ENCODE assay signal across 24 mouse cellular contexts in the genomic region with DNA sequence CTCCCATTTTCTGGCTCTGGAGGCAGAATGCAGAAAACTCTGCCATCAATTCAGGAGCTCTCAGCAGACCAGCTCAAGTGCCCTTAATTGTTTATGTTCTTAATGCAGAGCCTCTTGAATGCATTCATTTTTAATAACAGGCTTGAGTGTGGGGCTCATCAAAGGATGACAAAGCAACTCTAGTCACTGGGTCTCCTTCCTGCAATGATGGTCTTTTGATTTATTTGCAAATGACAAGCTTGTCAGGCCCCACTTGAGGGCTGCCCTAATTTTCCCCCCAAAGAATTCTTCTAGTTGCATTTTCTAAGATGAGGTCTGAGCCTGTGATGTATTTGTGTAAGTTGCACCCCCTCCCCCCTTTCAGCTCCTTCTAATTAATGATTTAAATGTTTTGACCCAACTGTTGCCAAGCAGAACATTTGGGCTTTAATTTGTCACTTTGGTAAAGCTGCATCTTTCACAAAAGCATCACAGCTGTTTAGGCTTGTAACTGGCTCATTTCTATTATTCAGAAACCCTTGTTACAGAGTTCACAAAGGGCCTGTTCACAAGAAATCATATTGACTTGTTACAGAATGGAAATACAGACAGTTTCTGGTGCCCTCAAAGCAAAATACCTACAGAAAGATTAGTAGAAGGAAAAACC. TPM values are rescaled to one million over a fixed set of nuclear protein-coding genes. Genes with fewer than 3 reads are reported as not detected.
A peak's percentile ranks its signal among the peaks of the same experiment; 100 is the strongest.
DNase-seq lines count a peak whose midpoint lies in the region; ATAC-seq and TF ChIP-seq lines count a peak whose summit lies in the region.
"Had no signal": no experiment of that assay in that cellular context is flagged by ENCODE, and none has a peak within 500 bp of the region (broad histone marks: within the 10 kb centered on the region; RNA-seq: fewer than 3 reads in every experiment).

No protein-coding gene starts in this region.

- no peaks in the 10 kb centered on the region for H3K27me3 ChIP-seq in lung, embryonic 14.5 days (ENCODE audit: insufficient read depth, low read length)
- no peaks in the 10 kb centered on the region for H3K27me3 ChIP-seq in forebrain, embryonic 11.5 days (ENCODE audit: control insufficient read depth, insufficient read depth, low read length)
- H3K27me3 ChIP-seq: Patski had no signal

- H3K4me2 ChIP-seq in lung, embryonic 14.5 days, result no peak overlapping the region
- no peak overlapping the region for H3K4me2 ChIP-seq in forebrain, embryonic 11.5 days (ENCODE audit: low read depth, low read length, severe bottlenecking)
- H3K4me2 ChIP-seq: heart, embryonic 13.5 days had no signal

- intact Hi-C loops in gastrocnemius, adult 2 months (cut with DNase I), result loop anchor here (5.0 kb wide), 1 partner anchor 35 kb away; no protein-coding TSS in a partner anchor

- H3K4me1 ChIP-seq in lung, embryonic 14.5 days (ENCODE audit: insufficient read depth), result 0 out of 2 replicates have a peak, but pooled peaks cover 2% of the 10 kb centered on the region
- peaks cover 9% of the 10 kb centered on the region; the same call in 1 of the 2 replicates for H3K4me1 ChIP-seq in forebrain, embryonic 11.5 days (replicated peaks; ENCODE audit: control insufficient read depth, insufficient read depth, low read length)
- H3K4me1 ChIP-seq: heart, embryonic 13.5 days had no signal

- ATAC-seq in lung, embryonic 14.5 days (ENCODE audit: insufficient read depth), result 0 out of 2 replicates have a peak, but pooled peaks have one; percentile 44
- peak; percentile 77 for ATAC-seq in forebrain, embryonic 11.5 days (replicated peaks; ENCODE audit: low FRiP score)
- ATAC-seq: CD4-positive, CD25-positive, alpha-beta regulatory T cell, adult 4 months; hindbrain, embryonic 16.5 days; liver, postnatal 0 days; Patski had no signal

- no peaks in the 10 kb centered on the region for H3K9me3 ChIP-seq in lung, embryonic 14.5 days (ENCODE audit: low read depth, low read length)
- no peaks in the 10 kb centered on the region for H3K9me3 ChIP-seq in forebrain, embryonic 11.5 days (ENCODE audit: control insufficient read depth, low read length)
- H3K9me3 ChIP-seq: heart, embryonic 13.5 days; limb, embryonic 10.5 days had no signal

- no peak for TF ChIP-seq CTCF in gastrocnemius, adult 2 months (IDR thresholded peaks at IDR 0.05)
- TF ChIP-seq CTCF in lung, embryonic 14.5 days (IDR thresholded peaks at IDR 0.05; ENCODE audit: low read depth), result no peak

- H3K4me3 ChIP-seq in gastrocnemius, adult 2 months, result no peak overlapping the region
- no peak overlapping the region for H3K4me3 ChIP-seq in lung, embryonic 14.5 days (ENCODE audit: low read depth, low read length)
- no peak overlapping the region for H3K4me3 ChIP-seq in forebrain, embryonic 11.5 days (ENCODE audit: low read depth, low read length)
- H3K4me3 ChIP-seq: heart, embryonic 13.5 days; limb, embryonic 10.5 days had no signal

- peaks cover 15% of the 10 kb centered on the region for H3K36me3 ChIP-seq in lung, embryonic 14.5 days (ENCODE audit: insufficient read depth)
- no peaks in the 10 kb centered on the region; the same call in 1 of the 2 replicates for H3K36me3 ChIP-seq in forebrain, embryonic 11.5 days (ENCODE audit: control insufficient read depth, insufficient read depth, low read length)

- no peak overlapping the region for H3K9ac ChIP-seq in lung, embryonic 14.5 days
- H3K9ac ChIP-seq in forebrain, embryonic 11.5 days (ENCODE audit: low read length), result no peak overlapping the region
- H3K9ac ChIP-seq: heart, embryonic 13.5 days; liver, postnatal 0 days had no signal

- H3K27ac ChIP-seq in gastrocnemius, adult 2 months, result 0 out of 2 replicates have a peak overlapping the region, but pooled peaks have one; percentile 8
- H3K27ac ChIP-seq in lung, embryonic 14.5 days (ENCODE audit: low read depth), result no peak overlapping the region
- no peak overlapping the region for H3K27ac ChIP-seq in forebrain, embryonic 11.5 days (ENCODE audit: low read depth, low read length)
- H3K27ac ChIP-seq: heart, embryonic 13.5 days; limb, embryonic 10.5 days had no signal

- no peak for DNase-seq in gastrocnemius, adult 2 months
- no peak for DNase-seq in gastrocnemius, postnatal 25 days
- DNase-seq in lung, embryonic 14.5 days, result no peak
- DNase-seq in lung, postnatal 25 days (ENCODE audit: low spot score), result no peak
- no peak for DNase-seq in forebrain, embryonic 11.5 days (ENCODE audit: low spot score)
- DNase-seq in retina, embryonic 14.5 days (ENCODE audit: low spot score), result peak; percentile 58
- no peak for DNase-seq in lung, adult 18-20 months
- DNase-seq: adrenal gland, postnatal 10 days; cerebellum, adult 11 months; cerebellum, postnatal 25 days; gastrocnemius, postnatal 10 days; heart, adult 18-20 months; kidney, adult 2 months; kidney, postnatal 36 days; layer of hippocampus, adult 9-11 months; liver, postnatal 0 days; lung, postnatal 36 days; right cerebral cortex, postnatal 25 days; thymus, postnatal 14 days had no signal

RNA-seq across cellular contexts. Expression of a gene that starts 18.3 kb away (rescaled TPM):
- 10 to 100 TPM; 20.0 to 22.9 TPM for total RNA-seq in gastrocnemius, adult 2 months (2021)
- total RNA-seq in gastrocnemius, postnatal 25 days (2021), result 10 to 100 TPM; 13.2 to 15.8 TPM
- 24.1 and 25.1 TPM in 2 replicates for polyA plus RNA-seq in lung, embryonic 14.5 days (2014; fragmentation: Nextera tagmentation; extraction: Ambion mirVana)
- polyA plus RNA-seq in forebrain, embryonic 11.5 days (2014; fragmentation: Nextera tagmentation; extraction: Ambion mirVana), result 61.6 and 63.9 TPM in 2 replicates
